Mouse (Mus musculus) adrenal gland, adult (tissue): Measurements from ENCODE around the gene Scfd1.
A peak's percentile ranks its signal among the peaks of the same experiment; 100 is the strongest.

Source experiments
- DNase-seq, 2 experiments: peaks; one replicate each; pipeline ENCODE4 v3.0.0; 2022 to 2023; ENCODE audit warnings: low spot score in 1 of 2; ENCODE audit not compliant: inconsistent age in 2 of 2

Gene Scfd1

DNA sequence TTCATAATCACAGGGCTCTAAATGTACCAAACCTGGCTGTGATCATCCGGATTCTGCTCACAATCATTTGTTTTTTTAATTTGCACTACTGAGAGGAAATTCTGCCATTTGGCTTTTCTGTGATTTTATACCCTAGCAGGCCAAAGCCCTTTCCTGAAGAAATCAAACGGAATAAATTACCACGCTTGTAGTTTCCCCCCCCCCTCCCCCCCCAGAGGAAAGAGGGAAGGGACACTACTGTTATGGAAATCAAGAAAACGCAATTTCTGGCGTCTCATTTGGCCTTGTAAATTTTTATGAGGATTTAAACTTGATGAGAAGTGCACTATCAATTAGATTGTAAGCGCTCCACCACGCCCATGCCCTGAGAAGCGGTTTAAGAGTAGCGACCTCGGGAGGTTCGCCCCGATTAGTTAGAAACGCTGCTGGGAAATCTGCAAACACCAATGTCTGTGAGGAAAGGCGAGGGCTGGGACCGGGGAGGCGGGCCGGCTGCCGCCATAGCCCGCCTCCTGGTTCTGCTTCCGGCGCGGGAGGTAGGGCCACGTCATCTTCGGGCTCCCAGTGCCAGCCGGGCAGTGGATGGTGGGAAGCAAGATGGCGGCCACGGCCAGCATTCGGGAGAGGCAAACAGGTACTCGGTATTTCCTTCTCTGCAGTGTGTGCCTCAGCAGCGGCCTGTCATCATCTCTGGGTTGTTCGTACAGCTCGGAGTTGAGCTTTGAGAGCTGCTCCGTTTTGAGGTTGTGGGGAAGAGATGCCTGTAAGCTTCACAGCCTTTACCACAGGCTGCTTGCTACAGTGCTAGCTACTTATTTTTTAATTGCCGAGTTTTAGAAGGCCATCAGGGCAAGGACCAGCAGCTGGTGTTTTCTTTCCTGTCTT, at the start of gene Scfd1:
Gene Scfd1 (plus strand): TSS at position 508 of the 885 bp plus-strand sequence.
- DNase-seq = peak; percentile 95 to 97

DNA sequence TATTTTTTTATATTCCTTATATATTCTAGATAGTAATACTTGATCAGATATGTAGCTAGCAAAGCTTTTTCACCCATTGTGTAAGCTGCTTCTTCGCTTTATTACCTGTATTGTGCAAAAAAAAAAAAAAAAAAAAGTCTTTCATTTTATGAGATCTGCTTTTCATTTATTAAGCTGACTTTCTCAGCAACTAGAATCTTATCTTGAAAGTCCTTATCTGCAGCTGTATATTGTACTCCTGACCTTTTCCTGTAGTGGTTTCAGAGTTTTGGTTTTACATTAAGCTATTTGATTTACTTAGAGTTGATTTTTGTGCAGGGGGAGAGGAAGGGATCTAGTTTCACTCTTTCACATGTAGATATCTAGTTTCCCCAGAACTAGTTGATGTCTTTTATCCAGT, 40.3 kb upstream of the Scfd1 start:
- DNase-seq = no peak

DNA sequence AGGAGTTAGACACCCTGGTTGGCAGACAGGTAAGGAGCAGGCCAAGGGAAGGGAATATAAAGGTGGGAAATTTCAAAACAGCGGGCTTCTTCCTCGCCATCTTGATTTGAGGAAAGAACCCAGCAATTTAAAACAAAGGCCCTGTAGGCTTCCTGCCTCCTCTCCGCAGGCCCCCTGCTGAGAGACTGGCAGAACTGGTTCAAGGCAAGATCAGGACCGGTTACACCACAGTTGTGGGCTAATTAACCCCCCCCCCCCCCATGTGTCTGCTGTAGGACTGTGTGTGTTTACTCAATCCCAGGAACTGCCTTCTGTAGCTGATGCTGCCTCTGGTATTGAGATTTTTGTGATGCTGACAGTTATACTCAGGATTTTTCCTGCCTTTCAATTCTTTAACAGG, 31.2 kb upstream of the Scfd1 start:
- DNase-seq = no peak

DNA sequence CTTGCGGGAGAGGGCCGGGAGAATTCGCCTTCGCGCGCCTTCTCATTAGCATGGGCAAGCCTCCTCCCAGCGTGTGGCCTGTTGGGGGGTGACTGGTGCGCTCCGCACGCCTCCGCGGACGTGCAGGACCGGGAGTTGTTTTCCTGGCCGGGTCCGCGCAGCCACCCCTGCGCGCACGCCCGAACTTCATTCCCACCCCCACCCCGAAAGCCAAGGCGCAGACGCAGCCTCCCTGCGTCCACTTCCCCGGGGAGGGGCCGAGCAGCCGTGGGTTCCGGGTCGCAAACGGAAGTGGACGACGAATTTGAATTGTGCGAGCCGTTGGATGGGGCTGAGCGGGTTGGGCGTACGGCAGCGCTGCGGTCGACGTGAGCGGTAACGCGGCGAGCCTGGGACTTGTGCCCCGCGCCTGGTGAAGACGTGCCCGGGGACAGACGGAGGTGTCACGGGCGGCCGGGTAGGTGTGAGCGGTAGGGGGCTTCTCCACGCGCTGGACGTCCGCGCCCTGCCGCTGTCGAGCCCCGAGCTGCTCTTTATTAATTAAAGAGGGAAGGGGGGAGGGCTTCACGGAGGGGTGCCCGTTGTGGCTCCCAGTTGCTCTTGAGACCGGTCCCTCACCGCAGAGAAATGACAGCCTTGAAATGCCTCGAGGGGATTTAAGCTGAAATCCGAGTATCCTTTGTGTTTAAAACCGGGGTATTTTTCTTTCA, 29.2 kb upstream of the Scfd1 start, which contains the start of gene G2e3:
Gene G2e3 (plus strand): TSS at position 74 of the 710 bp plus-strand sequence.
- DNase-seq = peak; percentile 92 to 97

DNA sequence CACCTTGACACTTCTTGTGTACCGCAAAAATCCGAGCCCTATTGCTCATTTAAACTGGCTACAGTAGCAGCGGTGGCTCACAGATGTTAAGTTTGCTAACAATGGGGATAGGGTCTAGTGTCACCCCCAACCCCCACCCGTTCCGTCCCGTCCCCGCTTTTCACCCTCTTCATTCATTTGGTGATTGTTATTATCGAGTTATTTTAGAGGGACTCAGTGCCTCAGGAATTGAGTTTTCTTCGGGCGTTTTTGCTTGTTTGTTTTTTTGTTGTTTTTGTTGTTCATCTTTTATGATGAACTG, 28.7 kb upstream of the Scfd1 start:
- no peak for DNase-seq

DNA sequence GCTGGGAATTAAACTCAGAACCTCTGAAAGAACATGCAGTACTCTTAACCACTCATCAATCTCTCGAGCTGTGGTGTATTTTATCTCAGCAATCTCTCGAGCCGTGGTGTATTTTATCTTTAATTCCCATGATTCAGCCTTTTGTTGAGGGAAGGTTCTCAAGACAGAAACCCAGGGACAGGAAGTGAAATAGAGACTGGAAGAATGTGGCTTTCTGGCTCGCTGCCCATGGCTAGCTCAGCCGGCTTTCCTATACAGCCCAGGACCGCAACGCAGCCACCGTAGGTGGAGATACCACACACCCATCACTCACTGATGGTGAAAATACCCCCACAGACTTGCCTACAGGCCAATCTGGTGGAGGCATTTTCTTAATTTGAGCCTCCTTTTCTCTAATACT, 22.0 kb upstream of the Scfd1 start:
- peak; percentile 22 to 44 for DNase-seq

DNA sequence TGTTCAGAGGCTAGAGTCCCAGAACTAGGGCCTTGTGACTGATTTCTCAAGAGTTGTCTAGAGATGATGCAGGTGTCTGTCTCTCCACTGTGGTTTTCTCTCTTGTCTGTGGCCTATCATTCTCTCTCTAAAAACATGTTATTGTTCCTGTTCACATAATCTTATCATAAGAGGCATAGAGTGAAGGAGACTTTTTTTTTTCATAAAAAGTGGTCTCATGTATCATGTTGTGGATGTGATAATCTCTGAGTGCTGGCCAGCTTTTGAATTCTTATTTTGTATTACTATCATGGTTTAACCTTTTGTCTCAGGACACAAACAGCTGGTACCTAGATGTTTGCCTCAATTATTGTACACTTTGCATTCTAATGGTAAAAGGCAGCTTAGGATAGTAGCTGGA, 16.0 kb upstream of the Scfd1 start:
- DNase-seq = no peak

DNA sequence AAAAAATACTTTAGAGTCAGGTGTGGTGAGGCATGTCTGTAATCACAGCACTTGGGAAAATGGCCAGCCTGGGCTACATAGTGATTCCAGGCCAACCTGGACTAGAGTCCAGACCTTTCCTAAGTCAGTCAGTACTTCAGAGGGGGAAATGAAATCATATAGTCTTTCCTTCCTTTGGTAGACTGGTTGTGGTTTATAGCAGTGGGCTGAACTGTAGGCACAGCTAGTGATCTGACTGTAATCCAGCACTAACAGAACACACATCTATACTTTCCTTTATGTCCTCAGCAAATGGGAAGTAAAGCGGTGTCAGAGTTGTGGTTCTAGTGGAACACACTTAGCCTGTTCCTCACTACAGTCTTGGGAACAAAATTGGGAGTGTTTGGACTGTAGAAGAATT, 14.4 kb upstream of the Scfd1 start:
- DNase-seq = no peak

DNA sequence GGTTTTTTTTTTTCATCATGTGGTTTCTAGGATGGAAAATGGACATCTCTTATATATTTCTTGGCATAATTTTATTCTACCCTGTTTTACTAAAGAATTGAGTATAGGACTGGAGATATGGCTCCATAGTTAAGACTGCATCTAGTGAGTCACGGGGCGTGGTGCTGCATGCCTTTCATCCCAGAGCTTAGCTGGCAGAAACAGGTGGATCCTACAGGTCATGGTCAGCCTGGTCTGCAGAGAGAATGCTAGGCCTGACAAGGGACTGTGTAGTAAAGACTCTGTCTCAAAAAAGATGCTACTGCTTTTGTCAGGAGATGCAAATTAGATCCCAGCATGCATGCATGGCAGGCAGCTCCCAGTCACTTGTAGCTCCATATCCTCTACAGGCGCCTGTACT, 8.8 kb upstream of the Scfd1 start:
- DNase-seq = no peak

DNA sequence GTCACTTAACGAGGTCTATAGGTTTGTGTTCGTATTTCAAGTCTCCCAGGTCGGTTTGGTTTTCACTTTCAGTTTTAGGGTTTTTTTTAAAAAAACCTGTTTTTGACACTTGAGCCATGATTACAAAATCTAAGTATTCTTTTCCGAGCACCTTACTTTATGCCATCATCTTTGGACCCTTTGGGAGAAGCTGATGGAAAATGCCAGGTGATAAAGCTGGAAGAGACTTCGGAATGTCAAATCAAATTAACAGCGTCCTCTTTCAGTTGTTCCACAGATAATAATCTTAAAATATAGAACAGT, 529 bp downstream of the Scfd1 start:
- DNase-seq = no peak

DNA sequence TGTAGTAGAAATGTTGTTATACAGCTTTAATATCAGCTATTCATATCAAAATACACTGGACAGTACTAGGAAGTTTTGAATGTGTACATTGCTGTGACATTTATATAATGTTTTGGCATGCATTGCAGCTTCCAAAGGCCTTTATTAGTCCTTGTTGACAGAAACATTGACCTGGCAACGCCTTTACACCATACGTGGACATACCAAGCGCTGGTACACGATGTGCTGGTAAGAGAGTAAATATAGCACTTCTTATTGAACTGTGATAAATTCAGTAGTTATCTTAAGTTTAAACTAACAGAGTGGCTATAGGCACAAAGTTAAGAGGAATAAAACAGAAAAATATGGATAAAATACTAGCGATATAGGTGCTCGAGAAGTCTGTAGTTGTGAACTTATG, 22.6 kb downstream of the Scfd1 start:
- no peak for DNase-seq

DNA sequence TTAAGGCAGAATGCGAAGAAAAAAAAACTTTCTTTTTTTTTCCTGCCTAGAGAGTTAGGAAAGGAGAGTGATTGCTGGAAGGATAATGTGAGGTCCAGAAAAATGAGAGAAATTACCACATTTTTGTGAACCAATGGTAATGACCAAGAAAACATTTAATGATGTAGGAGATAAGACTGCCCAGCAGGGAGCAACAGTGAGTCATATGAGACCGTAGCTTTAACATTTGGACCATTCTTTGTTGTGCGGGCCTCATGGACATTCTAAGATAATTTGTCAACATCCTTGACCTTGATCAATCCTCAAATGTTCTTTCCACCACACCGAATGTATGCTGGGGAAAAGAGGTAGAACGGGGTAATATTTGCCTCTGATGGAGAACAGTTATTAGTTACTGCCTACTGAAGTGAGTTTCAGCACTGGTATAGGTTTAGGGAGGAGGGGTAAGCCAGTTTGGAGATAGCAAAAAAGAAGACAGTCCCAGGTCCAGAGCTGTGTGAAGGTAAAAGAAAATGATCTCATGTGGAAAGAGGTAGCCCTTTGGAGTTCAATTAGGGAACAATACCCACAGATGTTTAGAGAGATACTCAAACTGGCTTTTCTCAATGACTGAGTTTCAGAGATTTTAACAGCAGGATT, 24.9 kb downstream of the Scfd1 start:
- DNase-seq = peak; percentile 10 to 56

DNA sequence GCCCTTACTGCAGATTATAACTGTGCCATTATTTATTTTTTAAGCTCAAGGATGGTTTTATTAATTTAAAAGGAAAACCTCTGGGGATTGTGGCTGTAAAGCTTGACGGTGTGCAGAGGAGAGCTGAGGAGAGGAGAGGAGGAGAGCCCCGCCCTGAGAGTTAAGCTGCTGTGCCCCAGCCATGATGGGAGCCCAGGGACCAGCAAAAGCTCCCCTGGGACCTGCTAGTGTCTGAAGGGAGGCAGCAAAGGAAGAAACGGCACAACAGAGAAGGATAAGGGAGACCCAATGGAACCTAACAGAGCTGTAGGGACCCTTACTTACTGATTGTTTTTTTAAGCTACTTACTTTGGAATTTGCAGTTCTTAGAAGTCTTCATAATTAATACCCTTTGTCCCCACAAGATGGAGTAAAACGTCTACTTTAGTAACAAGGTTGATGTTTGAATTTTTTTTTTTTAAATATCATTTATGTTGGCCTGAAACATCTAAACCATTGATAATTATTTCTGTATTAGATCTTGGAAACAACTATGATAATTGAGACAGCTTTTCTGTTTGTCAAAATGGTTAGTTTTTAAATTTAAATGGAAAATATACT, 26.8 kb downstream of the Scfd1 start:
- no peak for DNase-seq

DNA sequence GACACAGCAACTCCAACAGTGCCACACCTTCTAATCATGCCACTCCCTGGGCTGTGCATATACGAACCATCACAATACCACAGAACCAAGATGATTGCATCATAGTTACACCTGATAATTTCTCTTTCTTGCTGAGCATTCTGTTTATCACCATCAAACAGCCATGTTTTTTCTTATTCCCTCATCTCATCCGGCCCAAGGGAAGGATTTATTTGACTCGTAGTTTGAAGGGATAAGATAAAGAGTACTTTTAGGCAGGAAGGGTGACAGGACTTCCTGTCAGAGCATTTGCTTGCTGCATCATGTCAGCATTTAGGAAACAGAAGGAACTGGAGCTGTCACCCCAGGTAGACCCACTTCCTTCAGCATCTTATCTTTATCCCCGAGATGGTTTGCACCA, 34.1 kb downstream of the Scfd1 start:
- DNase-seq = no peak

DNA sequence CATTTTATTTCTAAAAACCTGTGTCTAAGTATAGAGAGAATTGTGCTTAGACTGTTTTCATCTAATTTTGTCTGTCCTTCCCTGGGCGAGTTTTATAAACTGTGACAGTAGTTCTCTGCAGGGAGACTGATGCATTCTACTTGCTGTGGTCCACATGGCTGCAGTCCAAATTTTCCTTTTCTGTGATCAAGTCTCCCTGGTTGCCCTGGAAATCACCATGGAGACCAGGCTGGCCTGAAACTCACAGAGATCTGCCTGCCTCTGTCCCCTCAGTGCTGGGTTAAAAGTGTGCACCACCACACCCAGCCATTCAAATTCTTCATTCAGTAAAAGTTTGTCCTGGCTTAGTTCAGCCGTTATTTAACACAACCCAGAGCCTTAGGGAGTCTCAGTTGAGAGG, 60.2 kb downstream of the Scfd1 start:
- DNase-seq = no peak

DNA sequence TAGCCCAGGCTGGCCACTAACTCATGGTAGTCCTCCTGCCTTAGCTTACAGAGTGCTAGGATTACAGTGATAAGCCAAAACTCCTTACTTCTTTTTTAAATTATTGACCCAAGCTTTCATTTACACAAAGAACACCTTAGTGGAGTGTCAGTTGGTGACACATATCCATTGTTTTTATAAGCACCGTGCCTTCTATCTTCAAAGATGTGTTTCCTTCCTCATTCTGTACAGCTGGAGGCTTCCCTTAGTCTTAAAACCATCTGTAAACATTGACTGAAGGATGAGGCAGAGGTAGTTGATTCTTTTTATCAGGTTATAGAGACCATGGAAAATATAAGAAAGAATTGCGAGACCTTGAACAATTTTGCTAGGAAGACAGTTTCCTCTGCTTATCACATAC, 61.0 kb downstream of the Scfd1 start:
- DNase-seq = no peak

DNA sequence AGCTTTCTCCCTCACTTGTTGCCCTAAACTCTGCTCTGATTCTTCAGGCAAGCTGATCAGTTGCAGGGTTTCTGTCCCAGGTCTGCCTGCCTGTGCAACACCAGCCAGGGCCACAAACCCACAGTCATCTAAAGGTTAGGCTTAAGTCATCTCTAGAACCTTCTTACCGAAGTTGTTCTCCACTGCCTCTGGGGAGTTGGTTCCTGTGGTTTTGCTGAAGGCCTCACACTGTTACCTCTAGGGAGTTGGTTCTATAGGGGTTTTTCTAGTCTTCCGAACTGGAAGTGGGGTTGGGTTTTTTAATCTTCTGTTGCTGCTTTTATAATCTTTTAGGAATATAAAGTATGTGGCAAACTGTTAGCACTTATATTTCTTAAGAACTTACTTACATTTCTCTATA, 72.0 kb downstream of the Scfd1 start:
- no peak for DNase-seq

DNA sequence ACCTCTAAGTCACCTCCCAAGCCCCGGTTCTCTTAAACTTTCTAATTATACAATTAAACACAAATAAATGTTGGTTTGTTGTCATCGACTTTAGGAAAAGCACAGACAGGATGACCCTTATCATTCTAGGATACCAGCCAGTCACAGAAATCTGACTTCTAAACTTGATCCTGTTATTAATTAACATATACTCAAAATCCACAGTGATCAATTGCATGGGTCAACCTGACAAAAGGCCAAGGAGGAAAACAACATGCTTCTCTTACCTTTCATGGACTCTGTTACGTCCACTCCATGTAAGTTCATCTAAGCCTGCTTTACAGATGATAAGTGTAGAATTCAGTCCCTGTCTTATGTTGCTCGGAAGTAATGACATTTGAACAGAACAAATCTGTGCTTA, 93.6 kb downstream of the Scfd1 start:
- no peak for DNase-seq

DNA sequence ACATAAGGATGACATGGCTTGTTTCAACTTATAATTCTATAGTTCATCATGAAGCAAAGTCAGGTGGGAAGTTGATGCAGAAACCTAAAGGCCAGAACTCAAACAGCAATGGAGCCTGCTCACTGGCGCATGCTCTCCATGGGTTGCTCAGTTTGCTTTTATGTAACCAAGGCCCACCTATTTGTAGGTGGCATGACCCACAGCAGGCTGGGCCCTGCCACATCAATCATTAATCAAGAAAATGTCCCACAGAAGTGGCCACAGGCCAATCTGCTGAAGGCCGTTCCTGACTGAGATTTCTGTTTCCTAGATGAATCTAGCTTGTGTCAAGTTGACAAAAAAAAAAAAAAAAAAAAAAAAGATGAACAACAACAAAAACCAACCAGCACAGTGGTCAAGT, 103.9 kb downstream of the Scfd1 start:
- no peak for DNase-seq

DNA sequence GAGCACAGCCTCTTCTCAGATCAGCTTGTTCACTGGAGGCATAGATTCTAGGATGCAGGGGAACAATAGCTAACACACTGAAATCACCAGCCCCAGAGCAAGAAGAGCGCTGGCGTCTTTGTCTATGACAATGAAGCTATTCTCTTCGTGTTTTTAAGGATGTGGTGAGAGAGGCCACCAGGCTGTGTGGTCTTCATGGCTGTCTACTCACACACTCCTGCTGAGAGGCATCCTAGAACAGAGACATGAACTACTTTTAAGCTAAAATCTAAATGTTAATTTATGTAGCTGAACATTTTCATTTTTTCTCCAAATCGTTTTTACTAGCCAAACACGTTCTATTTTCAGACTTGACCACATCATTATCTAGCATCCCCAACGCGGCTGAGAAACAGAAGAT, 114.7 kb downstream of the Scfd1 start:
- DNase-seq = no peak

DNA sequence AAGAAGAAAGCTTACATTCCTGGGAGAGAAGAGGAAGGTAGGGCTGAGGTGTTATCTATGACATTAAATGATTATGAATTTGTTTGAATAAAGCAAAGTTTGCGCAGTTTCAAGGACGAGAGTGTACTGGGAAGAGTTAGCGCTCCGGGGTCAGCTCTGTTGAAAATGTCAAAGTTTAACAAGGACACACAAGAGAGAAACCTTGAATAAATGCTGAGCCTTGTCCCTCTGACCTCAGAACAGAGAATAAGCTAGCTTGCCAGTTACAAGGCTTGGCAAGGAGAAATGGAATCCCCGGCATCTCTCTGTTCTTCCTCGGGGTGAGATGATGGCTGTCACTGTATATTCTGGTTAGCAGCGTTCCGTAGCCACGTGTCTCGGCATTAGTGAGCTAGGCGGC, 116.2 kb downstream of the Scfd1 start:
- peak; percentile 32 to 72 for DNase-seq

DNA sequence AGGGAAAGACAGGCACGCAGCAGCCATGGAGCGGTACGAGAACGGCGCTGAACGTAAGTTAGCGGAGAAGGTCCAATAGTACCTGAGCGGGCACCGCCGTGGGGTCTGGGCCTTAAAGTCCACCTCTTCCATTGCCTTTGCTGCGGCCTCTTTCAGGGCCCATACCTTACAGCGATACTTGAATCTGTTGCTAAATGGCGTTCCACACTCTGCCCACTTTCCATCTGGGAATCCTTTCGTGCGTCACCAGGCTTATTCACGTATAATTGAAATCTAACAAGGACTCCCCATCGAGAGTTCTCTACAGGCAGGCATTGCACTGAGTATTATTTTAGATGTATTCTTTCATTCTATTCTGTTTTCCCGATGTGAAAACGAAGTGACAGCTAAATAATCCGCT, 117.3 kb downstream of the Scfd1 start:
- no peak for DNase-seq
